Mouse (Mus musculus): ENCODE data around the gene Pde7b. TPM values are rescaled to one million over a fixed set of nuclear protein-coding genes. Genes with fewer than 3 reads are reported as not detected.

The Pde7b gene
- polyA plus RNA-seq, 1 experiment from 2014 or later: 0.42 TPM

- no peaks in the 10 kb centered on the region for H3K36me3 ChIP-seq
- H3K4me3 ChIP-seq: no peak overlapping the region
- no peak overlapping the region for H3K27ac ChIP-seq
- no peak overlapping the region for H3K4me2 ChIP-seq
- WGBS (ENCODE audit: insufficient replicate concordance): 74% methylated on average over 3 of the region's 3 CpGs
- H3K9ac ChIP-seq: no peak overlapping the region
- H3K9me3 ChIP-seq (replicated peaks): no peaks in the 10 kb centered on the region
- ATAC-seq: no peak
- peaks cover 24% of the 10 kb centered on the region for H3K4me1 ChIP-seq
- no peaks in the 10 kb centered on the region for H3K27me3 ChIP-seq (replicated peaks)
Observed at GRCm38 (mm10) chr10:20739801-20740200, 14.9 kb upstream of the Pde7b start.

- 22% methylated on average over 4 of the region's 4 CpGs for WGBS (ENCODE audit: insufficient replicate concordance)
- H3K27me3 ChIP-seq (replicated peaks): no peaks in the 10 kb centered on the region
- H3K27ac ChIP-seq: no peak overlapping the region
- H3K4me3 ChIP-seq: no peak overlapping the region
- H3K4me2 ChIP-seq: 0 out of 2 replicates have a peak overlapping the region, but pooled peaks have one; percentile 10
- no peaks in the 10 kb centered on the region for H3K36me3 ChIP-seq
- H3K4me1 ChIP-seq: peaks cover 24% of the 10 kb centered on the region
- no peak overlapping the region for H3K9ac ChIP-seq
- no peak for ATAC-seq
- no peaks in the 10 kb centered on the region for H3K9me3 ChIP-seq (replicated peaks)
Observed at GRCm38 (mm10) chr10:20737146-20737545, 12.3 kb upstream of the Pde7b start.

- ATAC-seq: peak; percentile 96
- Histone ChIP-seq H3K4me3 (no peak overlapping the region), H3K27me3 (replicated peaks) (no peaks in the 10 kb centered on the region), H3K4me1 (peaks cover 24% of the 10 kb centered on the region), H3K9me3 (replicated peaks) (no peaks in the 10 kb centered on the region), H3K27ac (peak overlapping the region; percentile 34), H3K9ac (no peak overlapping the region; the same call in 1 of the 2 replicates), H3K36me3 (no peaks in the 10 kb centered on the region), H3K4me2 (peak overlapping the region; percentile 38)
- 14% methylated on average over 3 of the region's 3 CpGs for WGBS (ENCODE audit: insufficient replicate concordance)
Observed at GRCm38 (mm10) chr10:20735775-20736449, 11.0 kb upstream of the Pde7b start.

- no peaks in the 10 kb centered on the region for H3K36me3 ChIP-seq
- H3K9ac ChIP-seq: no peak overlapping the region
- 0 out of 2 replicates have a peak, but pooled peaks cover 3% of the 10 kb centered on the region for H3K27me3 ChIP-seq (replicated peaks)
- H3K9me3 ChIP-seq (replicated peaks): no peaks in the 10 kb centered on the region
- no peak overlapping the region for H3K4me3 ChIP-seq
- no peak overlapping the region for H3K27ac ChIP-seq
- no peak for ATAC-seq
- WGBS (ENCODE audit: insufficient replicate concordance): 60% methylated on average over 5 of the region's 5 CpGs
- peaks cover 24% of the 10 kb centered on the region for H3K4me1 ChIP-seq
- H3K4me2 ChIP-seq: no peak overlapping the region
Observed at GRCm38 (mm10) chr10:20733576-20733975, 8.7 kb upstream of the Pde7b start.

- no peak for ATAC-seq
- Histone ChIP-seq H3K4me3 (no peak overlapping the region), H3K27me3 (replicated peaks) (0 out of 2 replicates have a peak, but pooled peaks cover 3% of the 10 kb centered on the region), H3K27ac (no peak overlapping the region), H3K9me3 (replicated peaks) (no peaks in the 10 kb centered on the region), H3K4me1 (peaks cover 16% of the 10 kb centered on the region), H3K4me2 (no peak overlapping the region), H3K36me3 (no peaks in the 10 kb centered on the region), H3K9ac (no peak overlapping the region)
- WGBS (ENCODE audit: insufficient replicate concordance): 44% methylated on average over 2 of the region's 2 CpGs
Observed at GRCm38 (mm10) chr10:20732180-20732579, 7.3 kb upstream of the Pde7b start.

- Histone ChIP-seq H3K36me3 (no peaks in the 10 kb centered on the region), H3K27me3 (replicated peaks) (0 out of 2 replicates have a peak, but pooled peaks cover 3% of the 10 kb centered on the region), H3K9me3 (replicated peaks) (no peaks in the 10 kb centered on the region), H3K4me2 (no peak overlapping the region), H3K9ac (no peak overlapping the region), H3K4me3 (no peak overlapping the region), H3K27ac (no peak overlapping the region), H3K4me1 (0 out of 2 replicates have a peak, but pooled peaks cover 3% of the 10 kb centered on the region)
- 50% methylated on average over 1 of the region's 1 CpGs for WGBS (ENCODE audit: insufficient replicate concordance)
- ATAC-seq: no peak
Observed at GRCm38 (mm10) chr10:20730034-20730433, 5.2 kb upstream of the Pde7b start.

- Histone ChIP-seq H3K9ac (no peak overlapping the region), H3K27me3 (replicated peaks) (0 out of 2 replicates have a peak, but pooled peaks cover 3% of the 10 kb centered on the region), H3K4me2 (peak overlapping the region; percentile 57), H3K36me3 (no peaks in the 10 kb centered on the region), H3K4me1 (peaks cover 24% of the 10 kb centered on the region), H3K27ac (no peak overlapping the region), H3K9me3 (replicated peaks) (no peaks in the 10 kb centered on the region), H3K4me3 (peak overlapping the region; percentile 38; the same call in 1 of the 2 replicates)
- ATAC-seq: no peak
- 57% methylated on average over 8 of the region's 8 CpGs for WGBS (ENCODE audit: insufficient replicate concordance)
Observed at GRCm38 (mm10) chr10:20725384-20725983, 606 bp upstream of the Pde7b start.

GRCm38 (mm10) chr10:20724451-20724850 lies 427 bp downstream of the Pde7b start:
- 31% methylated on average over 10 of the region's 10 CpGs for WGBS (ENCODE audit: insufficient replicate concordance)
- peak overlapping the region; percentile 57 for H3K4me2 ChIP-seq
- H3K9ac ChIP-seq: no peak overlapping the region
- ATAC-seq: no peak
- no peak overlapping the region for H3K27ac ChIP-seq
- peak overlapping the region; percentile 38; the same call in 1 of the 2 replicates for H3K4me3 ChIP-seq
- no peaks in the 10 kb centered on the region for H3K36me3 ChIP-seq
- no peaks in the 10 kb centered on the region for H3K9me3 ChIP-seq (replicated peaks)
- peaks cover 24% of the 10 kb centered on the region for H3K4me1 ChIP-seq
- H3K27me3 ChIP-seq (replicated peaks): no peaks in the 10 kb centered on the region

- Histone ChIP-seq H3K4me2 (peak overlapping the region; percentile 57), H3K9me3 (replicated peaks) (no peaks in the 10 kb centered on the region), H3K4me3 (peak overlapping the region; percentile 38; the same call in 1 of the 2 replicates), H3K9ac (no peak overlapping the region), H3K27ac (no peak overlapping the region), H3K27me3 (replicated peaks) (no peaks in the 10 kb centered on the region), H3K4me1 (peaks cover 24% of the 10 kb centered on the region), H3K36me3 (no peaks in the 10 kb centered on the region)
- no peak for ATAC-seq
- WGBS (ENCODE audit: insufficient replicate concordance): 20% methylated on average over 3 of the region's 3 CpGs
Observed at GRCm38 (mm10) chr10:20723962-20724361, 916 bp downstream of the Pde7b start.

GRCm38 (mm10) chr10:20723521-20723915 lies 1.4 kb downstream of the Pde7b start:
- no peak overlapping the region for H3K27ac ChIP-seq
- H3K27me3 ChIP-seq (replicated peaks): no peaks in the 10 kb centered on the region
- peak overlapping the region; percentile 28 for H3K4me2 ChIP-seq
- ATAC-seq: no peak
- H3K36me3 ChIP-seq: no peaks in the 10 kb centered on the region
- WGBS (ENCODE audit: insufficient replicate concordance): 32% methylated on average over 3 of the region's 3 CpGs
- no peaks in the 10 kb centered on the region for H3K9me3 ChIP-seq (replicated peaks)
- H3K4me3 ChIP-seq: no peak overlapping the region
- peaks cover 24% of the 10 kb centered on the region for H3K4me1 ChIP-seq
- no peak overlapping the region for H3K9ac ChIP-seq

GRCm38 (mm10) chr10:20722651-20723520 lies 2.0 kb downstream of the Pde7b start:
- WGBS (ENCODE audit: insufficient replicate concordance): 43% methylated on average over 9 of the region's 9 CpGs
- no peaks in the 10 kb centered on the region for H3K36me3 ChIP-seq
- no peak overlapping the region for H3K9ac ChIP-seq
- no peak for ATAC-seq
- peak overlapping the region; percentile 28 for H3K4me2 ChIP-seq
- no peak overlapping the region for H3K27ac ChIP-seq
- H3K4me1 ChIP-seq: peaks cover 24% of the 10 kb centered on the region
- no peaks in the 10 kb centered on the region for H3K9me3 ChIP-seq (replicated peaks)
- no peak overlapping the region for H3K4me3 ChIP-seq
- no peaks in the 10 kb centered on the region for H3K27me3 ChIP-seq (replicated peaks)

GRCm38 (mm10) chr10:20719201-20719600 lies 5.7 kb downstream of the Pde7b start:
- 18% methylated on average over 2 of the region's 2 CpGs for WGBS (ENCODE audit: insufficient replicate concordance)
- no peak overlapping the region for H3K4me2 ChIP-seq
- no peaks in the 10 kb centered on the region for H3K27me3 ChIP-seq (replicated peaks)
- no peak overlapping the region for H3K9ac ChIP-seq
- H3K27ac ChIP-seq: no peak overlapping the region
- no peak for ATAC-seq
- H3K9me3 ChIP-seq (replicated peaks): no peaks in the 10 kb centered on the region
- no peak overlapping the region for H3K4me3 ChIP-seq
- peaks cover 14% of the 10 kb centered on the region for H3K4me1 ChIP-seq
- H3K36me3 ChIP-seq: no peaks in the 10 kb centered on the region
